Mouse (Mus musculus): Measurements from ENCODE around the gene Grip1. TPM values are rescaled to one million over a fixed set of nuclear protein-coding genes. Genes with fewer than 3 reads are reported as not detected.

Gene Grip1
- total RNA-seq (2021) = 10 to 100 TPM; 29.4 to 29.5 TPM

- peak; percentile 10 to 50 for DNase-seq (ENCODE audit: extremely low spot score in 1 of 2, low spot score in 1 of 2)
These were observed at the start of gene Grip1 for GRCm38 (mm10) chr10:119453431-119454105. Gene Grip1 (plus strand): TSS chr10:119453830.

GRCm38 (mm10) chr10:119405103-119405502 is 48.5 kb upstream of the Grip1 start:
- DNase-seq (ENCODE audit: extremely low spot score in 1 of 2, low spot score in 1 of 2) = no peak

- DNase-seq (ENCODE audit: extremely low spot score in 1 of 2, low spot score in 1 of 2) = no peak
These were observed 48.0 kb upstream of the Grip1 start for GRCm38 (mm10) chr10:119405612-119406011.

DNA sequence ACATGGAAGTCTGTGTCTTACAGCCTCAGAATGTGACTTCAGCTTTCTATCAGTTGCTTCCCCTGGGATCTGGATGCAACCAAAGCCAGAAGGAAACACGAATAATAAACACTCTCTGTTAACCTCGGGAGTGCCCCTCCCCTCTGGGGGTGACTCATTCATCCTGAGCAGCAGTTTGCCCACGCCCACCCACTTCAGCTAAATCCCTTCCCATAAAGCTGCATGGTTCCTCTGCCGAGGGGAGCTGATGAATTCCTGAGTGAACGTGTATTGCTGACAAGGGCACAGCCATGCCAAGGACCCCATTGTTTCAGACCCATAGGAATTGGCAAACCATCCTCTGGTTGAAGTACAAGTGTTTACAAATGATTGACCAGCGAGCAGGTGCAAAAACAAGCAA is 45.3 kb upstream of the Grip1 start:
- DNase-seq (ENCODE audit: extremely low spot score in 1 of 2, low spot score in 1 of 2) = no peak

DNA sequence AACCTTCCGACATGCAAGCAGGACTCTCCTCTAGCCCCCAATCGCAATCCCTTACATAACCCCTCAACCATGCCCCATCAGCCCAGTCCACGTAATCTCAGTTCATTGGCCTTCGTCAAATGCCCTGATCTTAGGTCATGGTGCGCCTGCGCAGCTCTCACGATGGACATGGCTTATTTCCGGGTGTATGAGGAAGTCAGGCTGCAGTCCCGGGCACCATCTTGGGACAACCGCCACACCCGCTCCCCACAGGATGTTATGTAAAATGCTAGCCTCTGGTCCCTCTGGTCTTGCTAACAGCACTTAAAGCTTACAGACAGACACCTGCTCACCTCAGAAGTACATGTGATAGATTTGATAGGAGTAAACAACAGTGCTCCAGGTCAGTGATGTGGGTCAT is 40.4 kb upstream of the Grip1 start:
- no peak for DNase-seq (ENCODE audit: extremely low spot score in 1 of 2, low spot score in 1 of 2)

GRCm38 (mm10) chr10:119415106-119415505 is 38.5 kb upstream of the Grip1 start:
- DNase-seq (ENCODE audit: extremely low spot score in 1 of 2, low spot score in 1 of 2) = no peak

DNA sequence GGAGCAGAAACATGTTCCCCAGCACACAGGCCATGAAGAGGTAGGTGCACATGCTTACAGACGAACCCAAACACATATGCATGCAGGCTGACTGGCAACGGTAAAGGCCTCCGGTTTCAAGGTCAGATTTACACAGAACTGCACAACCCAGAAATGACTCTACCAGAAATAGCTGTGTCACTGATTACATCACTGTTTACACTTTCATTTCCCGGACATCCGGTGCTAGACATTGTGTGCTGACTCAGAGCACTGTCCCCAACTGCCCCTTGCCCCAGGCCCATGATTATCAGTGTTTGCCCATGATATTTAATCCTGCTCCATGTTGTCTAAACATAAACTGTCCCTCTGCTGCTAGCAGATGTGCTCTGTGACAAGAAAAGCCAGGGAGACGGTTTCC is 32.2 kb upstream of the Grip1 start:
- DNase-seq (ENCODE audit: extremely low spot score in 1 of 2, low spot score in 1 of 2) = no peak

- DNase-seq (ENCODE audit: extremely low spot score in 1 of 2, low spot score in 1 of 2) = no peak
These were observed 29.7 kb upstream of the Grip1 start for GRCm38 (mm10) chr10:119423821-119424534.

DNA sequence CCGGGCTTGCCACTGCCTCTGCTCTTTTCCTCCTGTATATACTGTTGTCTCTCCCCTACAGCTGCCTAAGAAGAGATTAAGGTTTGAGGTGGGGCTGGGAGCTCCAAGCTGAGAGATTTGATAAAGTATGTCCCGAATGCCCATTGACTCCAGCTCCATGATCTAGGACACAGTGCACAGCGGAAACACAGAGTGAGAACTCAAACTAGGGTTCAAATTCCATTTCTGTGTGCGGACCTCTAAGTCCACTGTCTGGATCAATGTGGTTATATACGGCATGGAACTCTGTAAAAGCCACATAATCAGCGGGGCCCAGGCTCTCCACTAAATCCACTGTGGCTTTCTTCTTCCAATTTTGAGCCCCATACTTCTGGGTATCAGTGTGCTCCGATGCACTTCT is 26.0 kb upstream of the Grip1 start:
- DNase-seq (ENCODE audit: extremely low spot score in 1 of 2, low spot score in 1 of 2) = no peak

DNA sequence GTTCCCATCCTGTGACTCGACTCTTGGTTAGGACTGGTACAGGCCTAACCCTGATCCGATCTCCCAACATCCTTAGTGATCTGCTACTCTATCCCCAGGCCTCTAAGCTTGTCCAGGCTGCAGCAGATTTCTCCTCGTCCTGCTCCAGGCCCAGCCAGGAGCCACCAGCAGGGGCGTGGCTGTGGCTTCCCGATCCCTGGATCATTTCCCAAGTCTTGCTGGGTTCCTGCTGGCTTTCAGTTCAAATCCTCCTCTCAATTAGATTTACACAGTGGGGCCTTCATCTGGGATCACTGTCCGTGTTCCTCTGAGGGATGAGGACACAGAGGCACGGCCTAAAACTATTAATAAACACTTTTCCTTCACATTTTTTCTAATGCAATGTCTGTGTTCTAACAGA is 25.5 kb upstream of the Grip1 start:
- DNase-seq (ENCODE audit: extremely low spot score in 1 of 2, low spot score in 1 of 2) = no peak

DNA sequence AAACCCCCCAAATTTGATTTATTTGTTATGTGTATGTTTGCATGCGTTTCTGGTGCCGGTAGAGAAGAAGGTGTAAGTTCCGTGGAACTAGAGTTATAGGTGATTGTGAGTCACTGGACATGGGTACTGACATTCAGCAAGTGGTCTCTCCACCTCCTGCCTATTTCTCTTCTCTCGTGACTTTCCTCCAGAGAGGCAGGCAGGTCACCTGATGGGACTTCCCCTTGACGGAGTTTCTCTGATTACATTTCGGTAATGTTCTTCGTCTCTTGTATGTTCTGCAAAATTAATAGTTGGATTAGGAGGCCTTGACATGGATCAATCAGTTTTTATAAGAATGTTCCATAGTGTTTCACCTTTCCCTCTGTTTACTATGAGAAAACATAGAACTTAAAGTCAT is 23.4 kb upstream of the Grip1 start:
- DNase-seq (ENCODE audit: extremely low spot score in 1 of 2, low spot score in 1 of 2) = no peak

DNA sequence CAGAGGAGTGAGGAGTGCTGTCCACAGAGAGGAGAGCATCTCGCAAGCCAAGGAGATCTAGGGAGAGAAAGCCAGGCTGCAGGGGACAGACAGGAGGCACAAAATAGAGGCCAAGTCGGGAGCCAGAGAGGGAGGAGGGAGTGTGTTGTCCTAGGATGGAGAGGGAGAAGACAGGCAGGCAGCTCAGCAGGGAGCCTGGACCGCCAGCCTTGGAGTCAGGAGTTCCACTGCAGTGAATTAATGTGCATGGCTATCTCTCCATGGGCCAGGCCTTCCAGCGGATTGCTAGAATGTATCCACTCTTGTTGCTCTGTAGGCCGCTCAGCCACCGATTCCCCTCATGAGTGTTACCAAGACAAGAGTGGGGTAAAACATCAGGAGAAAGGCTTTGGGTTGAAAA is 21.8 kb upstream of the Grip1 start:
- DNase-seq (ENCODE audit: extremely low spot score in 1 of 2, low spot score in 1 of 2) = no peak

DNA sequence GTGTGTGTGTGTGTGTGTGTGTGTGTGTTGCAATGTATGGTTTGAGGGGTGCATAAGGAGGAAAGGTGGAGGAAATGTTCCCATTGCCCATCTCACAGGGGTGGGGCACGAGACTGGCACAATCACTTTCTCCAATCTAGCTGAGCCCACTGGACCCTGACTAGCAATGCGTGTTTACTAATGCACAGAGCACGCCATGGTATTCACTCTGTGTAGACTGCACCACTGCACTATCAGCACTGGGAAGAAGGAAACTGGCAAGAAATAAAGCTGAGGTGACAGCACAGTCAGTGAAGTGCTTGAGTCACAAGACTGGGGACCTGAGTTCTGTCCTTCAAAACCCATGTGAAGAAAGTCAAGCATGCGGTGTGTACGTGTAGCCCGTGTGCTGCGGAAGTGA is 17.8 kb upstream of the Grip1 start:
- DNase-seq (ENCODE audit: extremely low spot score in 1 of 2, low spot score in 1 of 2) = no peak

DNA sequence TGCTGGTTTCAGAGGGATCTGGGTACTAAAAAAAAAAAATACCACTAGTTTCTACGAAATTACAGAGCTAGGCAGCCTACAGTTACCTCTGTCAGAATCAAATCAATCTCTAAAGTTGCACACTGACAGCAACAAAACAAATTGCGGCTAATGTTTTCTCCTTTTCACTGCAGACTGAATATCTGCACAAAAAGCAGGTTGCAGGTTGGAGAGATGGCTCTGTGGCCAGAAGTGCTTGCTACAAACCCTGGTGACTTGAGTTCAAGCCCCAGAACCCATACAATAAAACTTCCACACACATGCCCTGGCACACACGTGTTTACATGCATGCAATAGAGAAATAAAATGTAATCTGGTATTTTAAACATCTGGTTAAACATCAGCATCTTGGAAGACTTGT is 16.3 kb upstream of the Grip1 start:
- DNase-seq (ENCODE audit: extremely low spot score in 1 of 2, low spot score in 1 of 2) = no peak

DNA sequence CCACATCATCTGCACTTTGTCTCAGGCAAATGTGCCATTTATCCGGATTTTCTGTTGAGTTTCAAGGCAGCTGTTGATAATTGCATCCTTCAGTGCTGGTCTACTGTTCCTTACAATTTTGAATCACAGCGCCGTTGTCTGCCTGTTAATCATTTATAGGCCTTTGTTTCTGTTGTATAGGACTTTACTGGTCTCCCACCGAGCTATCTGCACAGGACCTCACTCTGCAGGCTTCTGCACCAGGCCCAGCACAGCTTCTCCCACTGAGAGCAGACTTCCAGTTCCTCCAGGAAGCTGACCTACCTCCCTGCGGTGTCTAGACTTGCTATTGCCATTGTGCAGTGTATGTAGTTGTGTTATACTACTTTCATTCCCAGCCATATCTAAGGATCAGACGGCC is 11.9 kb upstream of the Grip1 start:
- no peak for DNase-seq (ENCODE audit: extremely low spot score in 1 of 2, low spot score in 1 of 2)

DNA sequence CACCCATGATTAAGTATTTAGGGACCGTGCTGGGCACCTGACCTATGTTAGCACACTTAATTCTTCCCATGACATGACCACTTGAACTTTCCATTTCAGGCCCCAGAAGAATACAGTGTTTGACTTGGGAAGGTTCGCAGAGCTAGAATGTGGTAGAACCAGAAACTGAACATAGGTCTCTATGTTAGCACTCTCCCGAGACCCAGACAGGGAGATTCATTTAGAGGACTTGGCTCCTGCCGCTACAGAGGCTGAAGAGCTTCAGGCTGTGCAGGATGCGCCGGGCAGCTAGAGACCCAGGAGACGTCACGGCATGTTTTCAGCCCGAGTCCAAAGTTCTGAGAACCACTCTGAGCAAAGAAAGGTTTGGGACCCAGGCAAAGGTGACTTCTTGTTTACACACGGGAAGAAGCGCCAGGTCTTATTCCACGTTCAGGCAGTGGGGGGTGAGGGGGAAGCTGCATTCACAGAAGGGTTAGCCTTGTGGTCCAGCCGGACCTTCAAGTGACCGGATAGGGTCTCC is 6.2 kb upstream of the Grip1 start:
- no peak for DNase-seq (ENCODE audit: extremely low spot score in 1 of 2, low spot score in 1 of 2)

- no peak for DNase-seq (ENCODE audit: extremely low spot score in 1 of 2, low spot score in 1 of 2)
These were observed 5.7 kb upstream of the Grip1 start for GRCm38 (mm10) chr10:119447930-119448329.

DNA sequence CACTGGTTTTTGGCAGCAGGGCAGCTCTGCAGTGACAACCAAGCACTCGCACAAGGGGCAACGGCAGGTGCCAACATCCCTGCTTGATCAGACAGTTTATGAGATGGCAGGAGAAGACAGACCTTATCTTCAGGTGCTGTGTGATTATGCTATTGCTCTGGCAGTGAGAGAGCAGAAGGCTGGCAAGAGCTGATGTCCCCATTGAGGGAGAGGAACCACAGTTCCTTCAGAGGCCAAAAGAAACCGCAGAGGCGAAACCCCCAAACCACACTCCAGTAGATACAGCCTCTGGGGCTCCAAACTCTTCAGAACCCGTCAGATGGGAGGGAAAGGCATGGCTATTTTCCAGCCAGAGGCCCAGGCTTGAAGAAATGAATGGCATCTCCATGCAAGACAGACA is 932 bp upstream of the Grip1 start:
- no peak for DNase-seq (ENCODE audit: extremely low spot score in 1 of 2, low spot score in 1 of 2)

GRCm38 (mm10) chr10:119454106-119454667 is 557 bp downstream of the Grip1 start:
- peak; percentile 8 to 24 for DNase-seq (ENCODE audit: extremely low spot score in 1 of 2, low spot score in 1 of 2)

DNA sequence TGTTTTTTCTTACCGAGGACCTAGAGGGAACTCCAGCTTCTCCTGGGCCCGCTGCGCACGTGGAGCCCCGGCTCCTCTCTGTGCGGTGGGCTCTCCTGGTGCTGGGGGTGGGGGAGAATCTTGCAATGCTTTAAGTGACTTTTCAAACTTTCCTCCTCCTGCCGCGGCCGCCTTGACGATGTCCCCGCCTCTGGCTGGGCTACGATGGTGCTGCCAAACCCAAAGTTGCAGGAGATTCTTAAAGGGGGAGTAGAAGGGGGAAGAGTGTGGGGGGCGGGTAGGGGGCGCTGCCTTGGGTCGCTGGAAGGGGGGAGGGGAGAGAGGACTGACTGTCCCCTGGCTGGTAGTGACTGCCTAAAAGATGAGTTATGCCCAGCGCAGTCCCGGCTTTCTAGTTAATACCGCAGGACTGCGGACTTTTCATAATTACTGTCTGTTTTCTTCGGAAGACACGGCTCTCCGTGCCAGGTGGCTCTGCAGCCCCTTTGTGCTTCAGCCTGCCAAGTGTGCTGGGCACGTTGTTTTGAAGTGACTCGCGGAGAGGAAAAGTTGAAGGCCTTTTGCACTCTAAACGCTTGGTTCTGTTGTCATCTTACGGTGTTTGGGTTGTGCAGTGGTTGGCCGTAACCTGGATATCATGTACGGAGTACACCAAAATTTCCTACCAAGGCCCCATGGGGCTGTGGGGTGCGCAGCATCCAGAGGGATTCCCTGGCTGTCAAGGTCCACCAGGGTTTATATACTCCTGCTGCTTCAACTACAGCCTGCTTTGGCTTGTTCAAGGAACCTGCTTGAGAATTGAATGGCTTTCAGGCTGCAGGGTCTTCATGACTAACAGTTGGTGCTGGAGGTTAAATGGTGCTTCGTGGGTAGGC is 1.3 kb downstream of the Grip1 start:
- DNase-seq (ENCODE audit: extremely low spot score in 1 of 2, low spot score in 1 of 2) = no peak

DNA sequence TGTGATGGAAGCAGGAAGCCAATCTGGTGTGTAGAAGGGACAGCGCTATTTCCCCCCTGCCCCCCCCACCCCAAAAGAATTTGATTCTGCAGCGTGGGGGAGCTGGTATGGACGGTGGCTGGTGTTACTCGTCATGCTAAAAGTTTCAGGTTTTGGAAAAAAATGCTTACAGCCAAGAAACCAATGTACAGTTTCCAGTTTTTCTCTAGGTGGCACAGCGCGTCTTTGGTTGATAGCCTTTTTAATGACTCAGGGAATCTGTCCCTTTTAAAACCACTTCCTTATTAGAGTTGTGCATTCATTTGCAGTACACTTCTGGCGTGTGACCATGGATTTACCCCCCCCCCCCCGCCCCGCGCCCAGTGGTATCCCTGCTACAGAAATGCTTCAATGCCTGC is 1.9 kb downstream of the Grip1 start:
- DNase-seq (ENCODE audit: extremely low spot score in 1 of 2, low spot score in 1 of 2) = no peak
